Mouse (Mus musculus) gastrocnemius, adult 18-20 months (tissue): ENCODE results near the gene St6gal1. TPM values are rescaled to one million over a fixed set of nuclear protein-coding genes. Genes with fewer than 3 reads are reported as not detected.

Experiments
- DNase-seq: peaks from one replicate; pipeline ENCODE4 v3.0.0; 2021; ENCODE audit warnings: low spot score
- total RNA-seq, 2 experiments: library from RNA; stranded (reverse); gene quantifications; 2 replicates each; pipeline ENCODE4 v1.2.3; 2021

Gene St6gal1
- total RNA-seq, 2 experiments from 2014 or later: 3.6 to 4.7 TPM

- DNase-seq: peak; percentile 35
Observed at GRCm38 (mm10) chr16:23295720-23296119, 71.2 kb downstream of the St6gal1 start.

- DNase-seq: no peak
Observed at GRCm38 (mm10) chr16:23296721-23297120, 72.2 kb downstream of the St6gal1 start.

DNA sequence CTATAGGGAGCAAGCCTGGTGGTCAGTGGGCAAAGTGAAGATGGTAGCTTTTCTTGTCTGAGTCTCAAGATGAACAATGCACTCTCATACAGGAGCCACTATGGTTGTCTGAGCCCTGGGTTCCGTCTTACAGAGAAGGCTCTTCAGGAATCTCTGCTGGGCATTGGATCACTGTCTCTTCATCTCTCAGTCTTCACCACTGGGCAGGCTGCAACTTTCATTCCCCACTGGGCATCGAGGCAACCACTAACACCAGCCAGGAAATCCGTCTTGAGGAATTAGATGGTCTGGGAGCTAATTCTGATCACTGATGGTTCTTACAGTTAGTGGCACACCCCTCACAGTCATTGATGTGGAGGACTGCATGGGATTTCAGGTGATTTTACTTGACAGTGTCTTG, 73.9 kb downstream of the St6gal1 start:
- DNase-seq: no peak

GRCm38 (mm10) chr16:23298911-23299310, 74.4 kb downstream of the St6gal1 start:
- no peak for DNase-seq

DNA sequence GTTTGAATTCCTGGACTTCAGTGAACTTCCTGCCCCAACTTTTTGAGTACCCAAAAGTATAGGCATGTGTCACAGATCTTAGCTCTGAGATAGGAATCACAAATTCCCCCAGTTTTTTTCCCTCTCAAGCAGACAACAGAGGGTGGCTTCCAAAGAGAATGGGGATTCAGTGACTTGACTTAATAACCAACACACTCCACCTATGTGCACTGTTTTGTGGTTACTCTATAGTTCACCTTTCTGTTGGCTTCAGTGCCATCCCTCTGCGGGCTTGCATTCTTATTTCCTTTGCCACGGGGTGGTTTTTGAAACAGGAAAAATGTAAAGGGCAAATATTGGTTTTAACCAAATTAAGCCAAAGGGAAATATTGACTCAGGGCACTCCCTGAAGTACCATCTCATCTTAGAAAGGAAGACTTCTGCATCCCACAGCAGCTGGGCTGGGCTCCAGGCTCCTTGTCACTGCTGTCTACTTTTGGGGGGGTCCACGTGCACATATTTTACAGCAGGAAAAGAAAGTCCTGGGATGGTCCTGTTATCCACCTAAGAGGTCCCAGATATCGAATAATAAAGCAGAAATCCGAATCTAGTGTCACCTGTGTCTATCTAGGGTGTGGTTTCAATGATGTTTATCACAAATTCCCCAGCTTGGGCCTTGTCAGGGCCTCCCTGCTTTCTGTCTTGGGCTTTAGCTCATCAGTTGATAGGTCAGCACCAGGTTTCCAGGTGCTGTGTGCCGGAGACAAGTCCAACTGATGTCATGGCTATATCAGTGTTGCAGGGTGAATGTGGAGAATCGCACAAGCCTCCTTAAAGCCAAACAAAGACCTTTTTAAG, 75.6 kb downstream of the St6gal1 start:
- no peak for DNase-seq

DNA sequence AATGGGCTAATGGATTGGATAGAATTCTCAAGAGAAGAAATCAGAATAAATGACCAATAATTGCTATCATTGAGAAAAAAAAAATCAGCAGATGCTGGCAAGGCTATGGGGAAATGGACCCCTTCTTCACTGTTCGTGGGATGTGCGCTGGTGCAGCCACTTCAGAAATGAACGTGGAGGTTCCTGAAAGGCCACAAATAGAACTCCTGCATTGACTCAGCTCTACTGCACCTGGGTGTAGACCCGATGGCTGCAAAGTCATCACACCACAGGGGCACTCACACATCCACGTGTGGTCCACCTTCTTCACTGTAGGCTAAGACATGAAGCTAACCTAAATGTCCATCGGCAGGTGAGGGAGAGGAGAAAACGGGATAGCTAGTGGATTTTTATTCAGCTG, 77.2 kb downstream of the St6gal1 start:
- DNase-seq: no peak

DNA sequence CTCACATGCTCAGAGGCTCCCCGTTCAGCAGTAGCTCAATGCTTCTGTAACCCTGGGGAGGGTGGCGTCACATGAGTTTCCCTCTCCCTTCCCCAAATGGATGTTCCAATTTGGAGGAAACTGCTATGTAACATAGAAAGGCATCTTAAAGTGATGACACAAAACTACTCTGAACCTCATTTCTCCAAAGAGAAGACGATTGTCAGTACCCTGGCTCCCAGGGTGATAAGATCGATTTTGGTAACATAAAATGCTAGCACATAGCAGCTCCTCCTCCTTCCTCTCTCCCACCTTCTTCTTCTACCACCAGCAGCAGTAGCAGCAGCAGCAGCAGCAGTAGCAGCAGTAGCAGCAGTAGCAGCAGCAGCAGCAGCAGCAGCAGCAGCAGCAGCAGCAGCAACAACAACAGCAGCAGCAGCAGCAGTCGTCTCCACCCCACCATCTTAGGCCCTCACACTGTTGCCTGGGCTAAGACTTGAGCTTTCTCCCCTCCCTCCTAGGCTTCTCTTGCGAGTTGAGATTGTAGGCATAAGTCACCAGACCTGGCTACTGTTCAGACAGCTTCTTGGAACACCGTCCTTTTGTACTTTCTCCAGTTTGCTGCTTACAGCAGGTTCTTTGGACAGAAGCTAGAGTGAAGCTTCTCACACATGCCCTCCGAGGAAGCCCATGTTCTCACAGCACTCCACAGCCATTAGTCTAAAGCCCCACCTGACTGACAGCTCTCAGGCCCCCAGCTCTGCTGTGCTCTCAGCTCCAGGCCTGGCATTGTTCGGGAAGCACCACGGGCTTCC, 81.5 kb downstream of the St6gal1 start:
- no peak for DNase-seq

DNA sequence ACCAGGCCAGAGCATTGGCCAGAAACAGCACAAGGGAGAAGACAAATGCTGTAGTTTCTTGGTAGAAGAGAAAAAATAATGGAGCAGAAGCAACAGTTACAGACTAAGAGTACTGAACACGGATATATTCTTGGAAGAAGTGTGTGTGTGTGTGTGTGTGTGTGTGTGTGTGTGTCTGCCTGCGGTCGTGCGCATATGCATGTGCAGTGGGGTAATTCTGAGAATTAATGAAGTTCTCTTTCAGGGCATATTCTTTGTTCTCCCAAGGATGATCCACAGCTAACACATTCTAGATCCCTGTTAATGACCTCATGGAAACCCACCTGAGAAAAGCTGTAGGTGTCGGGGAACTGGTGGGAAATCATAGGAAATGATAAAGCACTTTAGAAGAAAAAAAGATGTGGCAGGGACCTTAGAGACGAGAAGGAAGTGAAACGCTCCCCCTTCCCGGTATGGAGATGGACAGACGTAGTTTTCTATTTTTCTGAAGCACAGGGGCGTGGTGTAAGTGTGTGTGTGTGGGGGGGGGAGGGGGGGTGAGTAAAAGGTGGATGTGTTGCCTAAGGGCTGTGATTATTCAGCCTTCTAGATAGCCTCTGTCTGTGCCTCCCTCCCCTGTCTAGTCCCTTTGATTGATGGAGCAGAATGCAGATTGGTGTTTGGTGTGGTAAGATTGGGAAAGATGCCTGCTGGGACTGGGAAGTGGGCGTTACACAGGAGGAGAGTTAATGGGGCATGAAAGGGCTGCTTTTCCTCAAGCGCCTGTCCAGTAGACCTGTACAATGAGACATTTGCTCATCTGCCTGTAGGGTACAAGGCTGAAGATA, 82.8 kb downstream of the St6gal1 start:
- DNase-seq: no peak

GRCm38 (mm10) chr16:23308012-23308554, 83.5 kb downstream of the St6gal1 start:
- DNase-seq: no peak

DNA sequence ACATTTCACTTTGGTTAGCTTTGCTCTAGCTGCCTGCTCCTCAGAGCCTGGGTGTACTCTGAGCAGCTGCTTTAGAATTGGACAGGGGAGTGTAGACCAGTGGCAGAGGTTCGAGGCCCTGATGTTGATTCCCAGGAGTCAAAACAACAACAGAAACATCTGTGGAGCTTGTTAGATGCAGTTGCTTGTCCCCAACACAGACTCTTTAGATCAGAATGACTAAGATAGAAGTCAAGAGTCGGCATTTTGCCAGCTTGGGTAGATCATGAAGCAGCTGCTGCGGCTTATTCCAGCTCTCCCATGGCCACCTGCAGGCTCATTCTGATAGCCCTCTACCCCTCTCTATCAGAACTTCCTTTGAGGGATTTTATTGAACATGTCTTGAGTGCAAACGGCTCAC, 84.5 kb downstream of the St6gal1 start:
- no peak for DNase-seq

DNA sequence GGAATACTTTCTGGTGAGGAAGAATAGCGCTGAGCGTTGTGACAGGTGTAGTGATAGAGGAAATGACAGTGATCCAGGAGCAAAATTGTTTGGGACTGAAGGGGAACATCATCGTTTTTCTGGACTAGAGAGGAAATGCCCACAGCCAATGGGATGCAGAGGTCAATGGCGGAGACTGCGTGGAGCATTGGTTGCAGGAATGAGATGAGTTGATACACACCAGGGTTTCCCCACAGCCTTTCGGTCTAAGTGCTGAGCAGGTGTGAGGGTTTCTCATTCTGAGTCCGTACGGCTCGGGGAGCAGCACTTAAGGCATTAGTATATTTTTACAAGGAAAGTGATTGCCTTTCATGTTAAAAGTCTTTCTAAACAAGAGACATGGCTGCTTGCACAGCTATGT, 88.1 kb downstream of the St6gal1 start:
- no peak for DNase-seq

GRCm38 (mm10) chr16:23314790-23315189, 90.2 kb downstream of the St6gal1 start:
- no peak for DNase-seq

- DNase-seq: no peak
Observed at GRCm38 (mm10) chr16:23317411-23318047, 93.0 kb downstream of the St6gal1 start.

GRCm38 (mm10) chr16:23320025-23320424, 95.5 kb downstream of the St6gal1 start:
- DNase-seq: no peak

- DNase-seq: no peak
Observed at GRCm38 (mm10) chr16:23320579-23320978, 96.0 kb downstream of the St6gal1 start.

- DNase-seq: no peak
Observed at GRCm38 (mm10) chr16:23322453-23322852, 97.9 kb downstream of the St6gal1 start.

GRCm38 (mm10) chr16:23323915-23324314, 99.4 kb downstream of the St6gal1 start:
- no peak for DNase-seq

DNA sequence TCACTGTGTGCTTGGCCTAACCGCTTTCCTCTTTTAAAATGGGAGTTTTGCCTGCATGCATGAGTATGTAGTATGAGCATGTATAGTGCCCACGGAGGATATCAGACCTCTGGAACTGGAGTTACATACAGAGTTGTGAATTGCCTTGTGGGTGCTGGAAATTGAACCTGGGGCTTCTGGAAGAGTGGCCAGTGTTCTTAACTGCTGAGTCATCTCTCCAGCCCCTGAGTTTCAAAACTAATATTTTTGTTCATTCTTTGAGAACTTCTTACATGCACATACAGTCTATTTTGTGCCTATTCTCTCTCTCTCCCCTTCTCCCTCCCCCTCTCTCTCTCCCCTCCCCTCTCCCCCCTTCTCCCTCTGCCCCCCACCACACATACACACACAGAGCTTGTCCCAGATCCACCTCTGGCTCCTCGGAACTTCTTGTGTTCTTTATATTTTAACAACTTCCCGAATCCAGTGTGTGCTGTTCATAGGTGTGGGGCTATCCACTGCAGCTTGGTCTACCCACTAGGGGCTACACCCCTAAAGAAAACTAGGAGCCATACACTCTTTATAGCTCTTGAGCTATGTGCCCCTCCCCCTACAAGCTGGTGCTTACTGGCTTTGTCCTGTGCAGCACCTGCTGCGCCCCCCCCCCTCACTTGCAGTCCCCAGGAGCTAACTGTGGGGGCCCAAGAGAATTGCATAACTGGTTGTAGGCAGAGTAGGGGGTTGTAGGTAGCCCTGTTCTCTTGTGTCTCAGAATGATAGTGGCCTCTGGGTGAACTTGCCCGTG, 100.5 kb downstream of the St6gal1 start:
- no peak for DNase-seq

DNA sequence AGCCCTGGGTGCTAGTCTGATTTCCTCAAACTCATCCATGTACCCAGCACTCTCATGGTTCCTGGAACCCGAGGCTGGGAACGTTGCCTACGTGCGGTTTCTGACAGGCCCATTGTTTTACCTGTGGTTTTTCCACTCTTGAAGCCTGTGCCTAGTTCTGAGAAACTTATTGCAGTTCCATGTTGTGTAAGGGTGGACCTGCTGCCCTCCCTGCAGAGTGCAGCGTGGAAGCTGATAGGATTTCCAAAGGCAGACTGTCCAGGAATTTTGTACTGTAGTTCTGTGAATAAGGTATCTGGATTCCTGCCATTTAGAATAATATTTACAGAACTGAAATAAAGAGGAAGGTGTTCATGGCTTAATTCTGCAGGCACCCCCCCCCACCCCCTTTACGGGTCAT, 102.1 kb downstream of the St6gal1 start:
- DNase-seq: no peak

DNA sequence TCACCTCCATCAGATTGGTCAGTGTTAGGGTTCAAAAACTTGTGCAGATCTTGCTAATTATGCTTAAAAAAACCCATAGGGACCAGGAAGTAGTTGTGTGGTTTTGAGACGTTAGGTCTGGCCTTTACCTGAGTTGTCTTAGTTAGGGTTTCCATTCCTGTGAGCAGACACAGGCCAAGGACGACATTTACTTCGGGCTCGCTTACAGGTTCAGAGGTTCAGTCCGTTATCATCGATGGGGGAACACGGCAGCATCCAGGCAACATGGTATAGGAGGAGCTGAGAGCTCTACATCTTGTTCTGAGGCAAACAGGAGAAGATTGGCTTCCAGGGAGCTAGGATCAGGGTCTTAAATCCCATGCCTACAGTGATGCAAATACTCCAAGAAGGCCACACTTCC, 102.7 kb downstream of the St6gal1 start:
- no peak for DNase-seq
